Mouse (Mus musculus): ENCODE measurements around the gene Rexo2. TPM values are rescaled to one million over a fixed set of nuclear protein-coding genes. Genes with fewer than 3 reads are reported as not detected.

The Rexo2 gene
- polyA plus RNA-seq, 1 experiment from 2014 or later, result 91.1 TPM

GRCm38 (mm10) chr9:48465671-48466070 lies 14.8 kb downstream of the Rexo2 start:
- no peak overlapping the region for H3K4me2 ChIP-seq
- H3K27me3 ChIP-seq, result no peaks in the 10 kb centered on the region
- no peak overlapping the region for H3K9ac ChIP-seq
- peaks cover 14% of the 10 kb centered on the region; the same call in 1 of the 2 replicates for H3K36me3 ChIP-seq
- H3K4me1 ChIP-seq (replicated peaks), result no peaks in the 10 kb centered on the region
- no peak overlapping the region for H3K27ac ChIP-seq
- ATAC-seq (ENCODE audit: low FRiP score), result no peak
- H3K9me3 ChIP-seq, result no peaks in the 10 kb centered on the region
- H3K4me3 ChIP-seq, result no peak overlapping the region
- WGBS, result 97% methylated on average over 3 of the region's 3 CpGs

GRCm38 (mm10) chr9:48461545-48461944 lies 18.9 kb downstream of the Rexo2 start:
- H3K4me2 ChIP-seq, result no peak overlapping the region
- no peaks in the 10 kb centered on the region for H3K27me3 ChIP-seq
- WGBS, result 95% methylated on average over 3 of the region's 3 CpGs
- H3K9ac ChIP-seq, result no peak overlapping the region
- no peak for ATAC-seq (ENCODE audit: low FRiP score)
- H3K36me3 ChIP-seq, result no peaks in the 10 kb centered on the region
- no peak overlapping the region for H3K4me3 ChIP-seq
- H3K4me1 ChIP-seq (replicated peaks), result no peaks in the 10 kb centered on the region
- no peak overlapping the region for H3K27ac ChIP-seq
- no peaks in the 10 kb centered on the region for H3K9me3 ChIP-seq

GRCm38 (mm10) chr9:48460720-48461119 lies 19.7 kb downstream of the Rexo2 start:
- no peak for ATAC-seq (ENCODE audit: low FRiP score)
- Histone ChIP-seq H3K4me1 (replicated peaks) (no peaks in the 10 kb centered on the region), H3K36me3 (no peaks in the 10 kb centered on the region), H3K27me3 (no peaks in the 10 kb centered on the region), H3K4me3 (no peak overlapping the region), H3K9me3 (no peaks in the 10 kb centered on the region), H3K27ac (no peak overlapping the region), H3K9ac (no peak overlapping the region), H3K4me2 (no peak overlapping the region)
- 93% methylated on average over 8 of the region's 8 CpGs for WGBS

GRCm38 (mm10) chr9:48459391-48459790 lies 21.0 kb downstream of the Rexo2 start:
- no peak for ATAC-seq (ENCODE audit: low FRiP score)
- H3K4me2 ChIP-seq, result no peak overlapping the region
- H3K4me1 ChIP-seq (replicated peaks), result no peaks in the 10 kb centered on the region
- no peak overlapping the region for H3K9ac ChIP-seq
- 94% methylated on average over 5 of the region's 5 CpGs for WGBS
- no peaks in the 10 kb centered on the region for H3K36me3 ChIP-seq
- no peak overlapping the region for H3K27ac ChIP-seq
- no peak overlapping the region for H3K4me3 ChIP-seq
- no peaks in the 10 kb centered on the region for H3K27me3 ChIP-seq
- H3K9me3 ChIP-seq, result no peaks in the 10 kb centered on the region

GRCm38 (mm10) chr9:48458879-48459278 lies 21.5 kb downstream of the Rexo2 start:
- Histone ChIP-seq H3K27ac (no peak overlapping the region), H3K9ac (no peak overlapping the region), H3K4me3 (no peak overlapping the region), H3K36me3 (no peaks in the 10 kb centered on the region), H3K27me3 (no peaks in the 10 kb centered on the region), H3K9me3 (no peaks in the 10 kb centered on the region), H3K4me2 (no peak overlapping the region), H3K4me1 (replicated peaks) (no peaks in the 10 kb centered on the region)
- no peak for ATAC-seq (ENCODE audit: low FRiP score)
- WGBS, result 68% methylated on average over 3 of the region's 3 CpGs

- Histone ChIP-seq H3K9ac (no peak overlapping the region), H3K4me1 (replicated peaks) (no peaks in the 10 kb centered on the region), H3K9me3 (no peaks in the 10 kb centered on the region), H3K36me3 (no peaks in the 10 kb centered on the region), H3K27me3 (no peaks in the 10 kb centered on the region), H3K27ac (no peak overlapping the region), H3K4me2 (no peak overlapping the region), H3K4me3 (no peak overlapping the region)
- WGBS, result 93% methylated on average over 3 of the region's 3 CpGs
- no peak for ATAC-seq (ENCODE audit: low FRiP score)
Measured at GRCm38 (mm10) chr9:48455961-48456360, 24.5 kb downstream of the Rexo2 start.

GRCm38 (mm10) chr9:48450066-48450465 lies 30.4 kb downstream of the Rexo2 start:
- Histone ChIP-seq H3K36me3 (no peaks in the 10 kb centered on the region), H3K9ac (no peak overlapping the region), H3K27me3 (no peaks in the 10 kb centered on the region), H3K9me3 (no peaks in the 10 kb centered on the region), H3K4me2 (no peak overlapping the region), H3K27ac (no peak overlapping the region), H3K4me1 (replicated peaks) (no peaks in the 10 kb centered on the region), H3K4me3 (no peak overlapping the region)
- WGBS, result 92% methylated on average over 17 of the region's 17 CpGs
- no peak for ATAC-seq (ENCODE audit: low FRiP score)

GRCm38 (mm10) chr9:48447783-48448209 lies 32.6 kb downstream of the Rexo2 start:
- Histone ChIP-seq H3K4me1 (replicated peaks) (no peaks in the 10 kb centered on the region), H3K4me2 (no peak overlapping the region), H3K36me3 (no peaks in the 10 kb centered on the region), H3K4me3 (no peak overlapping the region), H3K9ac (no peak overlapping the region), H3K27me3 (no peaks in the 10 kb centered on the region), H3K27ac (no peak overlapping the region), H3K9me3 (no peaks in the 10 kb centered on the region)
- no peak for ATAC-seq (ENCODE audit: low FRiP score)
- WGBS, result 44% methylated on average over 5 of the region's 5 CpGs

- WGBS, result 87% methylated on average over 2 of the region's 2 CpGs
- H3K27ac ChIP-seq, result no peak overlapping the region
- H3K4me3 ChIP-seq, result no peak overlapping the region
- no peaks in the 10 kb centered on the region for H3K9me3 ChIP-seq
- ATAC-seq (ENCODE audit: low FRiP score), result no peak
- H3K4me1 ChIP-seq (replicated peaks), result no peaks in the 10 kb centered on the region
- H3K9ac ChIP-seq, result no peak overlapping the region
- H3K36me3 ChIP-seq, result no peaks in the 10 kb centered on the region
- H3K4me2 ChIP-seq, result no peak overlapping the region
- no peaks in the 10 kb centered on the region for H3K27me3 ChIP-seq
Measured at GRCm38 (mm10) chr9:48444821-48445220, 35.6 kb downstream of the Rexo2 start.

- H3K9ac ChIP-seq, result no peak overlapping the region
- no peaks in the 10 kb centered on the region for H3K9me3 ChIP-seq
- H3K4me3 ChIP-seq, result no peak overlapping the region
- H3K36me3 ChIP-seq, result no peaks in the 10 kb centered on the region
- 88% methylated on average over 1 of the region's 1 CpGs for WGBS
- no peaks in the 10 kb centered on the region for H3K27me3 ChIP-seq
- H3K4me2 ChIP-seq, result no peak overlapping the region
- ATAC-seq (ENCODE audit: low FRiP score), result no peak
- H3K27ac ChIP-seq, result no peak overlapping the region
- H3K4me1 ChIP-seq (replicated peaks), result no peaks in the 10 kb centered on the region
Measured at GRCm38 (mm10) chr9:48443873-48444272, 36.5 kb downstream of the Rexo2 start.

- no peaks in the 10 kb centered on the region for H3K36me3 ChIP-seq
- H3K4me2 ChIP-seq, result no peak overlapping the region
- no peaks in the 10 kb centered on the region for H3K4me1 ChIP-seq (replicated peaks)
- H3K27ac ChIP-seq, result no peak overlapping the region
- H3K27me3 ChIP-seq, result no peaks in the 10 kb centered on the region
- no peak for ATAC-seq (ENCODE audit: low FRiP score)
- WGBS, result 91% methylated on average over 8 of the region's 8 CpGs
- no peaks in the 10 kb centered on the region for H3K9me3 ChIP-seq
- no peak overlapping the region for H3K4me3 ChIP-seq
- no peak overlapping the region for H3K9ac ChIP-seq
Measured at GRCm38 (mm10) chr9:48432449-48432848, 48.0 kb downstream of the Rexo2 start.

GRCm38 (mm10) chr9:48427176-48427575 lies 53.2 kb downstream of the Rexo2 start:
- WGBS, result 93% methylated on average over 7 of the region's 7 CpGs
- H3K36me3 ChIP-seq, result no peaks in the 10 kb centered on the region

GRCm38 (mm10) chr9:48423256-48423655 lies 57.2 kb downstream of the Rexo2 start:
- WGBS, result 43% methylated on average over 1 of the region's 1 CpGs
- H3K4me2 ChIP-seq, result no peak overlapping the region
- ATAC-seq (ENCODE audit: low FRiP score), result no peak
- H3K4me1 ChIP-seq (replicated peaks), result no peaks in the 10 kb centered on the region
- H3K9ac ChIP-seq, result no peak overlapping the region
- H3K36me3 ChIP-seq, result no peaks in the 10 kb centered on the region
- no peak overlapping the region for H3K27ac ChIP-seq
- H3K4me3 ChIP-seq, result no peak overlapping the region
- no peaks in the 10 kb centered on the region; the same call in 1 of the 2 replicates for H3K27me3 ChIP-seq
- H3K9me3 ChIP-seq, result no peaks in the 10 kb centered on the region

More at GRCm38 (mm10) chr9:48427176-48427575, 53.2 kb downstream of the Rexo2 start:
- H3K9me3 ChIP-seq, result no peaks in the 10 kb centered on the region
- no peak overlapping the region for H3K4me3 ChIP-seq
- no peaks in the 10 kb centered on the region for H3K4me1 ChIP-seq (replicated peaks)
- no peak overlapping the region for H3K27ac ChIP-seq
- H3K4me2 ChIP-seq, result no peak overlapping the region
- H3K9ac ChIP-seq, result no peak overlapping the region
- ATAC-seq (ENCODE audit: low FRiP score), result no peak
- H3K27me3 ChIP-seq, result no peaks in the 10 kb centered on the region; the same call in 1 of the 2 replicates
